Mouse (Mus musculus) G1E (cell line): ENCODE measurements around the gene Rabif. TPM values are rescaled to one million over a fixed set of nuclear protein-coding genes. Genes with fewer than 3 reads are reported as not detected.
"Not testable (repeated sequence)": the region's sequence is repeated elsewhere in the genome, so short reads cannot be mapped to it uniquely, and the experiment has no call there.

Experiments used
- ATAC-seq: 2 replicates; pipeline ENCODE4 v1.8.0; 2016; ENCODE audit warnings: mild to moderate bottlenecking; ENCODE audit not compliant: insufficient number of reproducible peaks, poor library complexity, low FRiP score, severe bottlenecking; ENCODE audit errors: extremely low read depth
- DNase-seq: peaks from one replicate; pipeline ENCODE4 v3.0.0; 2012; ENCODE audit warnings: low spot score
- H3K27me3 ChIP-seq: 2 replicates; pipeline ENCODE4 v1.6.1; 2012; ENCODE audit warnings: mild to moderate bottlenecking, low read length, inconsistent platforms; ENCODE audit not compliant: insufficient read depth
- H3K36me3 ChIP-seq: replicated peaks from 2 replicates; pipeline ENCODE3; 2012; ENCODE audit warnings: mild to moderate bottlenecking, inconsistent platforms
- H3K4me1 ChIP-seq: 2 replicates; pipeline ENCODE4 v1.6.1; 2012; ENCODE audit warnings: low read depth, low read length, inconsistent platforms, mixed read lengths; ENCODE audit not compliant: insufficient read depth
- H3K4me3 ChIP-seq: 2 replicates; pipeline ENCODE4 v1.5.1; 2012; ENCODE audit warnings: low read depth, mild to moderate bottlenecking, inconsistent platforms, low read length, moderate library complexity, mixed read lengths
- H3K9me3 ChIP-seq: replicated peaks from 2 replicates; pipeline ENCODE4 v1.6.1; 2012; ENCODE audit warnings: inconsistent platforms
- CTCF ChIP-seq: IDR thresholded peaks from 2 replicates; pipeline ENCODE4 v1.5.1; 2012; ENCODE audit warnings: low read depth, low read length, inconsistent platforms, mixed read lengths
- GATA1 ChIP-seq: IDR thresholded peaks from 2 replicates; pipeline ENCODE4 v1.6.1; 2012; ENCODE audit warnings: borderline replicate concordance, low read length, inconsistent platforms, mixed read lengths
- GATA2 ChIP-seq: IDR thresholded peaks from 2 replicates; pipeline ENCODE4 v1.6.1; 2012; ENCODE audit warnings: low read depth, low read length, inconsistent platforms, borderline replicate concordance
- POLR2AphosphoS5 ChIP-seq: IDR thresholded peaks from 2 replicates; pipeline ENCODE4 v1.6.1; 2012; ENCODE audit warnings: low read depth, low read length, inconsistent platforms; ENCODE audit not compliant: insufficient replicate concordance
- TAL1 ChIP-seq: conservative IDR thresholded peaks from 2 replicates; pipeline ENCODE4 v1.6.1; 2012; ENCODE audit warnings: low read depth, low read length, inconsistent platforms, mixed read lengths
- polyA plus RNA-seq: library from polyadenylated mRNA; stranded (reverse); fragments of >175 nt; gene quantifications from 2 replicates; pipeline ENCODE4 v1.2.3, GENCODE M21; 2012
- total RNA-seq, 2 experiments: library from RNA; stranded (forward) in 1 of 2; stranded (reverse) in 1 of 2; fragments of 200-1000 nt in 1 of 2; fragments of >200 nt in 1 of 2; fragmentation: Nextera tagmentation in 1 of 2; gene quantifications; 2 replicates each; pipeline ENCODE4 v1.2.3; 2014 to 2017

The Rabif gene
- total and polyA plus RNA-seq, 3 experiments, result 9.2 to 32.2 (median 24.7) TPM

GRCm38 (mm10) chr1:134524424-134524823 is 30.0 kb downstream of the Rabif start:
- ATAC-seq, result no peak
- H3K27me3 ChIP-seq, result no peaks in the 10 kb centered on the region
- H3K36me3 ChIP-seq, result no peaks in the 10 kb centered on the region
- no peak overlapping the region for H3K4me3 ChIP-seq
- peaks cover 25% of the 10 kb centered on the region for H3K4me1 ChIP-seq
- no peaks in the 10 kb centered on the region for H3K9me3 ChIP-seq
- peak; percentile 35 for DNase-seq
- no peak for TF ChIP-seq GATA1
- no peak for TF ChIP-seq TAL1
- TF ChIP-seq CTCF, result peak; percentile 77

GRCm38 (mm10) chr1:134525015-134525414 is 30.6 kb downstream of the Rabif start:
- Histone ChIP-seq H3K36me3 (no peaks in the 10 kb centered on the region), H3K9me3 (no peaks in the 10 kb centered on the region), H3K4me3 (no peak overlapping the region), H3K4me1 (peaks cover 25% of the 10 kb centered on the region), H3K27me3 (no peaks in the 10 kb centered on the region)
- ATAC-seq, result no peak
- DNase-seq, result no peak
- TF ChIP-seq POLR2AphosphoS5 (no peak), TAL1 (no peak), GATA1 (no peak), CTCF (no peak), GATA2 (no peak)

- H3K36me3 ChIP-seq, result no peaks in the 10 kb centered on the region
- H3K4me1 ChIP-seq, result peaks cover 18% of the 10 kb centered on the region
- ATAC-seq (peak; percentile 45; the same call in 1 of the 2 replicates), DNase-seq (no peak)
- H3K27me3 ChIP-seq, result no peaks in the 10 kb centered on the region
- H3K9me3 ChIP-seq, result no peaks in the 10 kb centered on the region
- H3K4me3 ChIP-seq, result no peak overlapping the region
- TF ChIP-seq TAL1 (no peak; the same call in 1 of the 2 replicates), GATA2 (no peak), GATA1 (no peak), CTCF (no peak), POLR2AphosphoS5 (no peak)
These were observed 32.3 kb downstream of the Rabif start for GRCm38 (mm10) chr1:134526752-134527151.

- ATAC-seq, result no peak
- Histone ChIP-seq H3K4me3 (no peak overlapping the region), H3K9me3 (no peaks in the 10 kb centered on the region), H3K36me3 (no peaks in the 10 kb centered on the region), H3K27me3 (no peaks in the 10 kb centered on the region), H3K4me1 (peaks cover 11% of the 10 kb centered on the region)
- TF ChIP-seq TAL1 (no peak), POLR2AphosphoS5 (no peak), GATA1 (no peak), GATA2 (no peak), CTCF (no peak)
- DNase-seq, result no peak
These were observed 36.2 kb downstream of the Rabif start for GRCm38 (mm10) chr1:134530618-134531017.

- peaks cover 16% of the 10 kb centered on the region for H3K27me3 ChIP-seq
- ATAC-seq, DNase-seq, H3K9me3 ChIP-seq, H3K4me1 ChIP-seq, H3K4me3 ChIP-seq, H3K36me3 ChIP-seq: not testable (repeated sequence)
These were observed 39.3 kb downstream of the Rabif start for GRCm38 (mm10) chr1:134533710-134534109.

GRCm38 (mm10) chr1:134535054-134535453 is 40.6 kb downstream of the Rabif start:
- no peak for ATAC-seq
- H3K36me3 ChIP-seq, result no peaks in the 10 kb centered on the region
- H3K4me3 ChIP-seq, result no peak overlapping the region
- H3K4me1 ChIP-seq, result no peaks in the 10 kb centered on the region
- no peaks in the 10 kb centered on the region for H3K9me3 ChIP-seq
- no peak for DNase-seq
- peaks cover 18% of the 10 kb centered on the region for H3K27me3 ChIP-seq
- TF ChIP-seq CTCF, result no peak
- TF ChIP-seq TAL1, result no peak
- no peak for TF ChIP-seq GATA2
- no peak for TF ChIP-seq GATA1
- TF ChIP-seq POLR2AphosphoS5, result no peak

GRCm38 (mm10) chr1:134535513-134535912 is 41.1 kb downstream of the Rabif start:
- no peak for TF ChIP-seq POLR2AphosphoS5
- no peak for TF ChIP-seq CTCF
- no peak for TF ChIP-seq GATA2
- TF ChIP-seq TAL1, result no peak
- no peak for TF ChIP-seq GATA1
- Histone ChIP-seq H3K4me1 (no peaks in the 10 kb centered on the region), H3K27me3 (peaks cover 18% of the 10 kb centered on the region), H3K4me3 (no peak overlapping the region), H3K9me3 (no peaks in the 10 kb centered on the region), H3K36me3 (no peaks in the 10 kb centered on the region)
- DNase-seq (no peak), ATAC-seq (no peak)
